9 mouse cellular contexts compared by ENCODE assay signal in genomic region chr12:85704566-85704965, GRCm38 (mm10). TPM values are rescaled to one million over a fixed set of nuclear protein-coding genes. Genes with fewer than 3 reads are reported as not detected.
DNase-seq lines count a peak whose midpoint lies in the region; ATAC-seq and TF ChIP-seq lines count a peak whose summit lies in the region.
"Had no signal": no experiment of that assay in that cellular context is flagged by ENCODE, and none has a peak within 500 bp of the region (broad histone marks: within the 10 kb centered on the region; RNA-seq: fewer than 3 reads in every experiment).

No protein-coding gene starts in this region.

- H3K9ac ChIP-seq in lung, embryonic 14.5 days = no peak overlapping the region
- H3K9ac ChIP-seq in liver, embryonic 12.5 days = no peak overlapping the region
- no peak overlapping the region for H3K9ac ChIP-seq in stomach, postnatal 0 days (ENCODE audit: low read length)
- no peak overlapping the region for H3K9ac ChIP-seq in hindbrain, embryonic 13.5 days
- H3K9ac ChIP-seq in midbrain, embryonic 15.5 days = no peak overlapping the region

- 66% methylated on average over 7 of the region's 7 CpGs for WGBS in lung, embryonic 14.5 days
- 34% methylated on average over 7 of the region's 7 CpGs for WGBS in liver, embryonic 12.5 days (ENCODE audit: insufficient replicate concordance)
- 68% methylated on average over 7 of the region's 7 CpGs for WGBS in stomach, postnatal 0 days
- 62% methylated on average over 7 of the region's 7 CpGs for WGBS in hindbrain, embryonic 13.5 days
- WGBS in midbrain, embryonic 15.5 days = 69% methylated on average over 7 of the region's 7 CpGs

- H3K4me2 ChIP-seq in lung, embryonic 14.5 days = no peak overlapping the region
- peak overlapping the region; percentile 78 for H3K4me2 ChIP-seq in liver, embryonic 12.5 days
- no peak overlapping the region for H3K4me2 ChIP-seq in stomach, postnatal 0 days (replicated peaks; ENCODE audit: low read depth)
- no peak overlapping the region for H3K4me2 ChIP-seq in hindbrain, embryonic 13.5 days
- no peak overlapping the region for H3K4me2 ChIP-seq in midbrain, embryonic 15.5 days

- no peak for DNase-seq in lung, embryonic 14.5 days
- DNase-seq in lung, adult 18-20 months = no peak
- no peak for DNase-seq in stomach, postnatal 0 days (ENCODE audit: low spot score)
- no peak for DNase-seq in cerebellum, adult 9-10 months
- DNase-seq: right cerebral cortex, postnatal 4 days had no signal

- no peak for ATAC-seq in lung, embryonic 14.5 days (ENCODE audit: insufficient read depth)
- ATAC-seq in liver, embryonic 12.5 days = no peak
- ATAC-seq in stomach, postnatal 0 days (ENCODE audit: low FRiP score, low TSS enrichment) = no peak
- ATAC-seq in hindbrain, embryonic 13.5 days (ENCODE audit: low FRiP score) = no peak
- no peak for ATAC-seq in midbrain, embryonic 15.5 days (replicated peaks)

- no peaks in the 10 kb centered on the region for H3K36me3 ChIP-seq in lung, embryonic 14.5 days (ENCODE audit: insufficient read depth)
- no peaks in the 10 kb centered on the region for H3K36me3 ChIP-seq in liver, embryonic 12.5 days
- no peaks in the 10 kb centered on the region for H3K36me3 ChIP-seq in stomach, postnatal 0 days (ENCODE audit: control insufficient read depth, insufficient read depth, low read length)
- no peaks in the 10 kb centered on the region for H3K36me3 ChIP-seq in hindbrain, embryonic 13.5 days
- no peaks in the 10 kb centered on the region for H3K36me3 ChIP-seq in midbrain, embryonic 15.5 days (replicated peaks)

- H3K9me3 ChIP-seq in lung, embryonic 14.5 days (ENCODE audit: low read depth, low read length) = no peaks in the 10 kb centered on the region
- H3K9me3 ChIP-seq in liver, embryonic 12.5 days (replicated peaks) = no peaks in the 10 kb centered on the region
- H3K9me3 ChIP-seq in stomach, postnatal 0 days (ENCODE audit: control insufficient read depth, low read length) = no peaks in the 10 kb centered on the region
- H3K9me3 ChIP-seq in hindbrain, embryonic 13.5 days = no peaks in the 10 kb centered on the region
- no peaks in the 10 kb centered on the region for H3K9me3 ChIP-seq in midbrain, embryonic 15.5 days

- no peaks in the 10 kb centered on the region for H3K27me3 ChIP-seq in lung, embryonic 14.5 days (ENCODE audit: insufficient read depth, low read length)
- peaks cover 11% of the 10 kb centered on the region; the same call in 1 of the 2 replicates for H3K27me3 ChIP-seq in liver, embryonic 12.5 days (replicated peaks)
- no peaks in the 10 kb centered on the region for H3K27me3 ChIP-seq in stomach, postnatal 0 days (ENCODE audit: control insufficient read depth, insufficient read depth, low read length)
- H3K27me3 ChIP-seq in hindbrain, embryonic 13.5 days = peaks cover 32% of the 10 kb centered on the region
- H3K27me3 ChIP-seq in midbrain, embryonic 15.5 days (replicated peaks) = peaks cover 6% of the 10 kb centered on the region; the same call in 1 of the 2 replicates

- no peak for TF ChIP-seq EP300 in stomach, postnatal 0 days (optimal IDR thresholded peaks at IDR 0.05)

- H3K4me1 ChIP-seq in lung, embryonic 14.5 days (ENCODE audit: insufficient read depth) = peaks cover 13% of the 10 kb centered on the region; the same call in 1 of the 2 replicates
- no peaks in the 10 kb centered on the region for H3K4me1 ChIP-seq in brown adipose tissue, adult 24 weeks (ENCODE audit: control insufficient read depth, insufficient read depth, insufficient read length, low read length)
- H3K4me1 ChIP-seq in liver, embryonic 12.5 days = peaks cover 19% of the 10 kb centered on the region
- peaks cover 8% of the 10 kb centered on the region; the same call in 1 of the 2 replicates for H3K4me1 ChIP-seq in stomach, postnatal 0 days (replicated peaks; ENCODE audit: control insufficient read depth, insufficient read depth)
- H3K4me1 ChIP-seq in hindbrain, embryonic 13.5 days (replicated peaks) = peaks cover 13% of the 10 kb centered on the region
- peaks cover 8% of the 10 kb centered on the region; the same call in 1 of the 2 replicates for H3K4me1 ChIP-seq in midbrain, embryonic 15.5 days

- H3K4me3 ChIP-seq in lung, embryonic 14.5 days (ENCODE audit: low read depth, low read length) = no peak overlapping the region
- no peak overlapping the region for H3K4me3 ChIP-seq in brown adipose tissue, adult 24 weeks (ENCODE audit: insufficient read depth, low read depth, low read length)
- H3K4me3 ChIP-seq in liver, embryonic 12.5 days = peak overlapping the region; percentile 56; the same call in 1 of the 2 replicates
- H3K4me3 ChIP-seq in stomach, postnatal 0 days (ENCODE audit: low read depth, low read length) = no peak overlapping the region
- H3K4me3 ChIP-seq in hindbrain, embryonic 13.5 days = no peak overlapping the region
- no peak overlapping the region for H3K4me3 ChIP-seq in midbrain, embryonic 15.5 days

- peak overlapping the region; percentile 75; the same call in 1 of the 2 replicates for H3K27ac ChIP-seq in lung, embryonic 14.5 days (ENCODE audit: low read depth)
- H3K27ac ChIP-seq in brown adipose tissue, adult 24 weeks (replicated peaks; ENCODE audit: low read depth, low read length) = peak overlapping the region; percentile 46
- H3K27ac ChIP-seq in liver, embryonic 12.5 days = peak overlapping the region; percentile 82
- peak overlapping the region; percentile 90 for H3K27ac ChIP-seq in stomach, postnatal 0 days (replicated peaks)
- H3K27ac ChIP-seq in hindbrain, embryonic 13.5 days = no peak overlapping the region
- H3K27ac ChIP-seq in midbrain, embryonic 15.5 days = no peak overlapping the region

- no peak for TF ChIP-seq CTCF in lung, embryonic 14.5 days (IDR thresholded peaks at IDR 0.05; ENCODE audit: low read depth)
- TF ChIP-seq CTCF in stomach, postnatal 0 days (IDR thresholded peaks at IDR 0.05; ENCODE audit: low read depth) = no peak

RNA-seq across cellular contexts. Expression of gene Batf, which starts 18.1 kb away (rescaled TPM):
- polyA plus RNA-seq in lung, embryonic 14.5 days (2014; fragmentation: Nextera tagmentation; extraction: Ambion mirVana) = 2.5 and 2.7 TPM in 2 replicates
- polyA plus RNA-seq in brown adipose tissue, adult 24 weeks (2012; ENCODE audit: insufficient read depth, insufficient read length, missing spikeins) = 1.1 and 1.2 TPM in 2 replicates
- polyA plus RNA-seq in liver, embryonic 12.5 days (2016; fragmentation: Nextera tagmentation; extraction: Ambion mirVana) = 4.6 and 5.2 TPM in 2 replicates
- polyA plus RNA-seq in stomach, postnatal 0 days (2015; fragmentation: Nextera tagmentation; extraction: Ambion mirVana) = 3.1 and 3.3 TPM in 2 replicates
- 1.5 and 1.7 TPM in 2 replicates for polyA plus RNA-seq in hindbrain, embryonic 13.5 days (2015; fragmentation: Nextera tagmentation; extraction: Ambion mirVana)
- polyA plus RNA-seq in midbrain, embryonic 15.5 days (2015; fragmentation: Nextera tagmentation; extraction: Ambion mirVana) = 1.1 and 1.5 TPM in 2 replicates

RNA-seq across cellular contexts. Expression of gene Flvcr2, which starts 41.8 kb away (rescaled TPM):
- 2.2 and 2.8 TPM in 2 replicates for polyA plus RNA-seq in lung, embryonic 14.5 days (2014; fragmentation: Nextera tagmentation; extraction: Ambion mirVana)
- polyA plus RNA-seq in brown adipose tissue, adult 24 weeks (2012; ENCODE audit: insufficient read depth, insufficient read length, missing spikeins) = not detected in 2 replicates
- polyA plus RNA-seq in liver, embryonic 12.5 days (2016; fragmentation: Nextera tagmentation; extraction: Ambion mirVana) = 3.7 and 4.3 TPM in 2 replicates
- 4.1 and 4.8 TPM in 2 replicates for polyA plus RNA-seq in stomach, postnatal 0 days (2015; fragmentation: Nextera tagmentation; extraction: Ambion mirVana)
- polyA plus RNA-seq in hindbrain, embryonic 13.5 days (2015; fragmentation: Nextera tagmentation; extraction: Ambion mirVana) = 4.8 and 5.2 TPM in 2 replicates
- polyA plus RNA-seq in midbrain, embryonic 15.5 days (2015; fragmentation: Nextera tagmentation; extraction: Ambion mirVana) = 5.7 and 6.2 TPM in 2 replicates

Comparison
In these comparisons a context has a peak if more than half of its experiments do, and no peak if none do; other contexts are left out.
1. H3K27ac ChIP-seq: peak in lung, embryonic 14.5 days (single experiment), brown adipose tissue, adult 24 weeks (single experiment), liver, embryonic 12.5 days (single experiment) and stomach, postnatal 0 days (single experiment); none in hindbrain, embryonic 13.5 days (single experiment) and midbrain, embryonic 15.5 days (single experiment).